Mouse (Mus musculus): ENCODE results near the gene Ccr10.

- TF ChIP-seq TAL1 (IDR thresholded peaks at IDR 0.05; ENCODE audit: low read length) = no peak
- no peak for TF ChIP-seq GATA1 (IDR thresholded peaks at IDR 0.05; ENCODE audit: low read length)
These were observed 12.5 kb downstream of the Ccr10 start for GRCm38 (mm10) chr11:101162772-101163171.

Data from erythroblast, embryonic 14.5 days (primary cell).